Mouse (Mus musculus): Measurements from ENCODE around the gene Fam173b. TPM values are rescaled to one million over a fixed set of nuclear protein-coding genes. Genes with fewer than 3 reads are reported as not detected.

Gene Fam173b
- polyA plus RNA-seq, 1 experiment = 37.8 TPM

DNA sequence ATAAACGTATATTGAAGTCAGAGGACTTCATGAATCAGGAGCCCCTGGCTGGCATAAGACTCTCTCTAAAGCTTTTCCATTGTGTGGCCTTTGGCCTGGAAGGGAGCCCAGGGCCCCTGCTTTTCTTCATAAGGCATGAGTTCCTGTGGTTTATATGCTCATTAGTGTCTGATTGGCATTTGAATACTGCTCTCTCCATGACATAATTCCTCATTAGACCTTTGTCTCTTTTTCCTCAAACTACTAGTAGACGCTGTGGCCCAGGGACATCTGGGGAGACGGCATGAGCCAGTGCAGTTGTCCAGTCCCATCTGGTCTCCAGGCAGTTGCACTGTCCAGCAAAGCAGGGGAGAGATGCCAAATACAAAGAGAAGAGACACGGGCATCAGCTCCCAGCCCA, 60.1 kb downstream of the Fam173b start:
- Histone ChIP-seq H3K79me2 (ENCODE audit: control insufficient read depth, insufficient read depth) (no peaks in the 10 kb centered on the region), H3K36me3 (ENCODE audit: control insufficient read depth, insufficient read depth) (no peaks in the 10 kb centered on the region), H3K27me3 (ENCODE audit: control insufficient read depth, insufficient read depth, insufficient read length) (peaks cover 24% of the 10 kb centered on the region), H3K4me2 (ENCODE audit: low read depth) (no peak overlapping the region), H3K4me3 (no peak overlapping the region), H3ac (ENCODE audit: control insufficient read depth, insufficient read length) (no peak overlapping the region)
- TF ChIP-seq REST (IDR thresholded peaks at IDR 0.05; ENCODE audit: insufficient read depth, insufficient read length) = no peak
- TF ChIP-seq CEBPB (IDR thresholded peaks at IDR 0.05; ENCODE audit: insufficient read depth, poor library complexity, severe bottlenecking) = no peak
- no peak for TF ChIP-seq USF1 (IDR thresholded peaks at IDR 0.05; ENCODE audit: low read depth)
- no peak for TF ChIP-seq TCF3 (IDR thresholded peaks at IDR 0.05; ENCODE audit: insufficient read length, low read depth)
- TF ChIP-seq POLR2AphosphoS2 (IDR thresholded peaks at IDR 0.05; ENCODE audit: insufficient read length, low read depth) = no peak
- no peak for TF ChIP-seq SRF (IDR thresholded peaks at IDR 0.05; ENCODE audit: control insufficient read depth, insufficient read length, low read depth)
- TF ChIP-seq MYOG (IDR thresholded peaks at IDR 0.05; ENCODE audit: control insufficient read depth in 1 of 3, insufficient read depth in 1 of 3, insufficient read length in 2 of 3, low read depth in 2 of 3) = no peak
- TF ChIP-seq TCF12 (IDR thresholded peaks at IDR 0.05; ENCODE audit: insufficient read depth, poor library complexity, severe bottlenecking) = no peak
- no peak for TF ChIP-seq E2F4 (IDR thresholded peaks at IDR 0.05; ENCODE audit: insufficient read depth)
- TF ChIP-seq MAX (IDR thresholded peaks at IDR 0.05; ENCODE audit: low read depth) = no peak
- TF ChIP-seq MYOD1 (IDR thresholded peaks at IDR 0.05; ENCODE audit: control insufficient read depth in 1 of 3, insufficient read length in 2 of 3, low read depth in 2 of 3) = no peak
- TF ChIP-seq POLR2A (IDR thresholded peaks at IDR 0.05; ENCODE audit: insufficient read length, low read depth) = no peak

DNA sequence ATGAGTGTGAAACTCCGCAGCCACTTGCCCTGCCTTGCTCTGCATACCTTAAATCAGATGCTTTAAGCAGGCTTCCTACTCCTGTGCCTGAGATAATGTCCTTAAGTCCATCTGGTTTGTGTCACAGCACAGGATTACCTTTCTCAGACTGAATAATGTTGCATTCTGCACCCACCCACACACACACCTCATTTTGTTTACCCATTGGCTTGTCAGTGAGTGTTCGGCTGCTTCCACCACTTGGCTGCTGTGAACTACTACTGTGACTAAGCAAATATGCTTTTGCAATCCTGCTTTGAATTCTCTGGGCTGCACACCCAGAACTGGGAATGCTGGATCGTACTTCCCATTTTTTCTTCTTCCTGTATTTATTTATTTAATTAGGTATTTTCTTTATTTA, 61.4 kb downstream of the Fam173b start:
- no peaks in the 10 kb centered on the region for H3K36me3 ChIP-seq (ENCODE audit: control insufficient read depth, insufficient read depth)
- H3K27me3 ChIP-seq (ENCODE audit: control insufficient read depth, insufficient read depth, insufficient read length) = peaks cover 24% of the 10 kb centered on the region
- no peaks in the 10 kb centered on the region for H3K79me2 ChIP-seq (ENCODE audit: control insufficient read depth, insufficient read depth)

More for the DNA sequence above, 61.4 kb downstream of the Fam173b start:
- TF ChIP-seq MYOD1 (IDR thresholded peaks at IDR 0.05; ENCODE audit: control insufficient read depth in 1 of 3, insufficient read length in 2 of 3, low read depth in 2 of 3) (no peak), TCF3 (IDR thresholded peaks at IDR 0.05; ENCODE audit: insufficient read length, low read depth) (no peak), E2F4 (IDR thresholded peaks at IDR 0.05; ENCODE audit: insufficient read depth) (no peak), MAX (IDR thresholded peaks at IDR 0.05; ENCODE audit: low read depth) (no peak), TCF12 (IDR thresholded peaks at IDR 0.05; ENCODE audit: insufficient read depth, poor library complexity, severe bottlenecking) (no peak), USF1 (IDR thresholded peaks at IDR 0.05; ENCODE audit: low read depth) (no peak), POLR2A (IDR thresholded peaks at IDR 0.05; ENCODE audit: insufficient read length, low read depth) (no peak), MYOG (IDR thresholded peaks at IDR 0.05; ENCODE audit: control insufficient read depth in 1 of 3, insufficient read depth in 1 of 3, insufficient read length in 2 of 3, low read depth in 2 of 3) (no peak), SRF (IDR thresholded peaks at IDR 0.05; ENCODE audit: control insufficient read depth, insufficient read length, low read depth) (no peak), REST (IDR thresholded peaks at IDR 0.05; ENCODE audit: insufficient read depth, insufficient read length) (no peak), POLR2AphosphoS2 (IDR thresholded peaks at IDR 0.05; ENCODE audit: insufficient read length, low read depth) (no peak), CEBPB (IDR thresholded peaks at IDR 0.05; ENCODE audit: insufficient read depth, poor library complexity, severe bottlenecking) (no peak)
- Histone ChIP-seq H3K4me2 (ENCODE audit: low read depth) (no peak overlapping the region), H3K4me3 (no peak overlapping the region), H3ac (ENCODE audit: control insufficient read depth, insufficient read length) (no peak overlapping the region)

Other genes with a start within 250 kb of the Fam173b start
- 5.7 TPM for gene Ankrd33b, start 234.1 kb upstream of the Fam173b start, polyA plus RNA-seq (2012; fragmentation: generic; extraction: Trizol)
- 10.3 TPM for gene Ropn1l, start 148.1 kb upstream of the Fam173b start, polyA plus RNA-seq (2012; fragmentation: generic; extraction: Trizol)
- gene March6, start 70.8 kb upstream of the Fam173b start, polyA plus RNA-seq (2012; fragmentation: generic; extraction: Trizol) = 37.2 TPM
- 29.0 TPM for gene Cmbl, start 36.5 kb upstream of the Fam173b start, polyA plus RNA-seq (2012; fragmentation: generic; extraction: Trizol)
- 521 TPM for gene Cct5, start within 50 bp of the Fam173b start, polyA plus RNA-seq (2012; fragmentation: generic; extraction: Trizol)